Mouse (Mus musculus): ENCODE results near the gene Fv1. TPM values are rescaled to one million over a fixed set of nuclear protein-coding genes. Genes with fewer than 3 reads are reported as not detected.
"Not testable (repeated sequence)": the region's sequence is repeated elsewhere in the genome, so short reads cannot be mapped to it uniquely, and the experiment has no call there.

Gene Fv1
- total RNA-seq (2022), result 10 to 100 TPM in 2 of 4 experiments, 1 to 10 TPM in 2; 8.4 to 11.7 (median 9.9) TPM

DNA sequence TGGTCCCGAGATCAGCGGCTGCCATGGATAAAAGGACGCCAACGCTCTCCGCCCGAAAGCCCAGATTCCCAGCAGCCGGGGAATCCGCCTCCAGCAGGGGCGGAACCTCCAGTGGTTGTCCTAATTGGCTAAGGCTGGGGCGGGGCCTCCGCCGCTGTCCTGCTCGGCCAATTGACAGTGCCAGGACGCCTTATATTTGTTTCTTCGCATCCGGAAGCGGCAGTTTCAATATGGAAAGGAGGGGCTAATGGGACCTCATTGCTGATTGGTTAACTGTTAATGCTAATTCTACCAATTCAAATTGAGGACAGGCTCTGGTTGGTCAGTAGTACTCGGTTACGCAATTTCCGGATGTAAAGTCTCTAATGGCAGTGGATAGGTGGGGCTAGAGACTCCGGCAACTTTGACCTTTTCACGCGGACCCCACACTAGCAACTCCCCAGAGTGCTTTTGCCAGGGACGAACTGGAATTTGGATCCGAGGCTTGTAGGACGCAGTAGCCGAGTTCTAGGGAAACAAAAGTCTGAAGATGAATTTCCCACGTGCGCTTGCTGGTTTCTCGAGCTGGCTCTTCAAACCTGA is at the start of gene Fv1, which contains the start of gene Miip:
Fv1 (plus strand) TSS at position 530 of the 582 bp plus-strand sequence.
Miip (minus strand) TSS at position 367 of the 582 bp plus-strand sequence.
- peak; percentile 96 to 97 for DNase-seq (ENCODE audit: low spot score in 2 of 2)

- not testable (repeated sequence) for DNase-seq (ENCODE audit: low spot score in 2 of 2)
These were observed 49.1 kb upstream of the Fv1 start for GRCm38 (mm10) chr4:147819659-147820058.

GRCm38 (mm10) chr4:147821414-147821813 is 47.4 kb upstream of the Fv1 start:
- DNase-seq (ENCODE audit: low spot score in 2 of 2), result not testable (repeated sequence)

- DNase-seq (ENCODE audit: low spot score in 2 of 2), result no peak
These were observed 44.4 kb upstream of the Fv1 start for GRCm38 (mm10) chr4:147824389-147824788.

GRCm38 (mm10) chr4:147839282-147839681 is 29.5 kb upstream of the Fv1 start:
- DNase-seq (ENCODE audit: low spot score in 2 of 2), result not testable (repeated sequence)

DNA sequence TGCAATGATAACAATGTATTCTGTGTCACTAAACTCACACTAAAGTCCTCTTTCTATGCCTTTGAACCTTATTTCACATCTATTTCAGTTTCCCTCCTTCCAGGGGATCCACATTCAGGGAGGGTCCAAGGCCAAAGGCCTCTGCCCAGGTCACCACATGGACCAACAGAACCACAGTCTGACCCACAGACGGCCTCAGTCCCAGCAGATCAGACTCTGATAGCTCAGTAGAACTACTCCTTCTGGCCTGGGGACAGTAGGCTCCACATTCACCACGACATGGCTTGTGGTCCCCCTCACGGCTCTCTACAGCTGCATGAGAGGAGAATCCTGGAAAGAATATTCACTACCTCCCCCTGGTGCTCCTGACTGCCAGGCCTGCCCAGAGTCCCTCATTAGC is 25.9 kb upstream of the Fv1 start:
- no peak for DNase-seq (ENCODE audit: low spot score in 2 of 2)

GRCm38 (mm10) chr4:147847614-147848583 is 20.9 kb upstream of the Fv1 start, which contains the start of gene Zfp933:
Zfp933 (minus strand) TSS chr4:147848366.
- peak; percentile 66 to 85 for DNase-seq (ENCODE audit: low spot score in 2 of 2)

GRCm38 (mm10) chr4:147848584-147848991 is 20.2 kb upstream of the Fv1 start:
- DNase-seq (ENCODE audit: low spot score in 2 of 2), result no peak

GRCm38 (mm10) chr4:147850776-147851175 is 18.0 kb upstream of the Fv1 start:
- no peak for DNase-seq (ENCODE audit: low spot score in 2 of 2)

DNA sequence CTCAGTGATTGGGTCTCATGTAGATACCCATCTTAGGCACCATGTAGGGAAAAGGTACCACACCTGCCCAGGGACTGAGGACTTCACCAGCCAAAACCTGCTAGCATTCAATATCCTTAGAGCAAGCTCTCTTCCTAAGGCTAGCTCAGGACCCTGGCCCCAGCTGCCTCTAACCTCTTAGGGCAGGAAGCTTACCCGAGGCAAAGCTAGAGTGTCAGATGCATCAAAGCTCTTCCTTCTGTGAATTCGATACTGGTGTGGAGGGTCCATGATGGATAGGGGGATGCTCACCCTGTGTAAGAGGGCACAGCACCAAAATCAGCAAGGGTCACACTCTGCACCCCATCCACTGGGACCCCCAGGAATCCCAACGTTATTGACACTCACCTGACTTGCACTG is 6.7 kb upstream of the Fv1 start:
- no peak for DNase-seq (ENCODE audit: low spot score in 2 of 2)

GRCm38 (mm10) chr4:147865651-147866050 is 3.1 kb upstream of the Fv1 start:
- no peak for DNase-seq (ENCODE audit: low spot score in 2 of 2)

GRCm38 (mm10) chr4:147866056-147866455 is 2.7 kb upstream of the Fv1 start:
- no peak for DNase-seq (ENCODE audit: low spot score in 2 of 2)

DNA sequence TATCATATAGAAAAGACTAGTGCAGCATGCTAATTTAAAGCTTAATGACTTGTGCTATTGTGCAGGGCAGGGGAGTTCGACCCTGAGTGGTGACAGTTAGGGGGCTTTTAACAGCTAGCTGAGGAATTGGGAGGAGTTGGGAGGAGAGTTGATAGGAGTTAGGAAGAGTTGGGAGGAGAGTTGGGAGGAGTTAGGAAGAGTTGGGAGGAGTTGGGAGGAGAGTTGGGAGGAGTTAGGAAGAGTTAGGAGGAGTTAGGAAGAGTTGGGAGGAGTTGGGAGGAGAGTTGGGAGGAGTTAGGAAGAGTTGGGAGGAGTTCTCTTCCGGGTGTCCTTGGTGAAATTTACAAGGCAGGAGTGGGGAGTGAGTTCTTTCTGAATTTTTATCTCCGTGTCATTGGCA is 2.0 kb upstream of the Fv1 start:
- not testable (repeated sequence) for DNase-seq (ENCODE audit: low spot score in 2 of 2)

DNA sequence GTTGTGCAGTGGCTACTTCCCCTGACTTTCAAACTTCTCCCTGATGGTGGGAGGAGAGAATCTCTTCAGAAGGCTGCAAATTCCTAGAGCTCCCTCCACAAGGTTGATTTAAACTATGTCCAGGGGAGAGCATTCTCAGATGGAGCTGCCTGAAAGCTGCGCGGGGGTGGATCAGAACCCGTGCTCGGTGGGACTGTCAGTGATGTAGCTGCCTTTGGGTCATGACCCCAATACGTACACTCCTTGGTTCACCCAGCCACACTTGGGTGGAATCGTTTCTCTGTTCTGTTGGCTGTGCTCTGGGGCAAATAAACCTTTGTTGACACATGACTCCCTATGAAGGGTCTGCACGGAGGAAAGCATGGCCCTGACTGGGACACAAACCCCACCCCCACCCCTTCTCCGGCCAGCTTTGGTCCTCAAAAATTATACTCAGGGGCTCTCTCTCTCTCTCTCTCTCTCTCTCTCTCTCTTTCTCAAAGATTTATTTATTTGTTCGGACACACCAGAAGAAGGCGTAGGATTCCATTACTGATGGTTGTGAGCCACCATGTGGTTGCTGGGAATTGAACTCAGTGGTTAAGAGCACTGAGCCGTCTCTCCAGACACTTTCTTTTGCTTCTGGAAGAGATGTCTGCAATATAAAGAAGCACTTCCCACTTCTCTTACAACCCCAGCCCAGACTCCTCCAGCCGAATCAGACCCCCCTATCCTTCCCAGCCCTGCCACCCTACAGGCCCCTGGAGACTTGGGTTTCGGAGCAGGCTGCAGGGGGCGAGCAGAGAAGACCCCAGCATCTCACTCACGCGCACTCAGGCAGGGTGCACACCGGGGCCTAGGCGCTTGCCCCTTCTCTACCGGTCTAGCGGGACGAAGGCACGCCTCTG is 973 bp upstream of the Fv1 start:
- DNase-seq (ENCODE audit: low spot score in 2 of 2), result no peak

- no peak for DNase-seq (ENCODE audit: low spot score in 2 of 2)
These were observed 459 bp downstream of the Fv1 start for GRCm38 (mm10) chr4:147869238-147869637.

GRCm38 (mm10) chr4:147875852-147876575 is 7.2 kb downstream of the Fv1 start:
- no peak for DNase-seq (ENCODE audit: low spot score in 2 of 2)

DNA sequence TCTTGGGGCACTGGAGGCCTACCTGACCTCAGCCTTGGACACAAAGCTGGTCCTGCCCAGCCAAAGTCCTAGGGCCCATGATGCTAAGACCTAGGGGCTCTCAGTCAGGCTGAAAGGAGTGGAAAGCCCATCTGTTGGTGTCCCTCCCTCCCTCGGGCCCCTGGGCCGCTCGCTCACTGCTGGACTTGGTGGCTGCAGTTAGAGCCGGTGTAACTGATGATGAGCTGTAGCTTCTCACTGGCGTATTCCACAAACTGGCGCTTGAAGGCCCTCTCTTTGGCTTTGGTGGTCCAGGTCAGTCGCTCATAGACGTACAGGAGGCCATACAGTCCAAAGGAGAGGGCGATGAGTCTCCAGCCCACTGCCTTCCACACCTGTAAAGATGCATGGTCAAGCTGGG is 9.8 kb downstream of the Fv1 start:
- no peak for DNase-seq (ENCODE audit: low spot score in 2 of 2)

DNA sequence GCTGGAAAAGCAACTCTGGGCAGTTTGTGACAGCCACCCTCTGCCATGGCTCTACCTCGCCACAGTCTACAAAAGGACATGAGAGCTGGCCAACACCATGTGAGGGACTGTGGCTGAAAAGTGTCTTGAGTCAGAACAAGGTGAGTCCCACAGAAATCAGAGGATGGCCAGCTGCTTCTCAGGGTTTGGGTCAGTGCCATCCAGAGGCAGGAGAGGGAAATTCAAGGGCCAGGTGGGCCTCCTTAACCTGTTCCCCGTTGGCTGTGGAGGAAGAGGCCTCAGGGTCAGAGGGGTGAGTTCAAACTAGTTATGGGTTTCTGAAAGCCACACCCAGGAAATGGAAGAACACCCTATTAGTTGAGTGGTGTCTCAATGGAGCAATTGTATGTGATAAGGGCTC is 10.7 kb downstream of the Fv1 start:
- DNase-seq (ENCODE audit: low spot score in 2 of 2), result no peak

DNA sequence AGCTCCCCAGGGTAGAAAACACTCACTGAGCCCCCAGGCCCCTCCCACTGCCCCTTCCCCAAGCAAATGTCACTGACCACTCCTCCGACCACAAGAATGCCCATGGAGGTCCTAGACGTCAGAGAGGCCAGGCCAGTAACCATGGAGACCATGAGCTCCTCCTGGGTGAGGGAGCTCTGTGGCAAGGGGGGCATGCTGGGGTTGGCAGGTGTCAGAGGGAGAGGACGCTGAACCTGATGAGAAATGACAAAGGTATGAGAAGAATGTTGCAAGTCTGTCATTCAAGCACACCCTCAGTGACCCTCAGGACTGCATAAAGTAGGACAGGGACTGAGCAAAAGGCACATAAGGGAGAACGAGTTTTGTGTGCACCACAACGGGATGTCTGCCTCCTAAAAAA is 11.1 kb downstream of the Fv1 start:
- no peak for DNase-seq (ENCODE audit: low spot score in 2 of 2)

- DNase-seq (ENCODE audit: low spot score in 2 of 2), result no peak
These were observed 13.0 kb downstream of the Fv1 start for GRCm38 (mm10) chr4:147881792-147882191.

GRCm38 (mm10) chr4:147883041-147883440 is 14.3 kb downstream of the Fv1 start:
- DNase-seq (ENCODE audit: low spot score in 2 of 2), result no peak

Data from layer of hippocampus, adult 8-10 months (tissue).